Mouse (Mus musculus) intestine, embryonic 16.5 days (tissue): ENCODE measurements around the gene Cldn24. TPM values are rescaled to one million over a fixed set of nuclear protein-coding genes. Genes with fewer than 3 reads are reported as not detected.

Experiments used
- ATAC-seq: fragments of 200-750 bp; cut with Nextera tagmentation; 2 replicates; pipeline ENCODE4 v1.8.0; 2017; ENCODE audit warnings: moderate TSS enrichment, moderate library complexity
- H3K27ac ChIP-seq: fragments of 300-500 bp; sonication (generic); 2 replicates; pipeline ENCODE4 v1.5.1; 2014; ENCODE audit warnings: mild to moderate bottlenecking, low read length
- H3K27me3 ChIP-seq: fragments of 300-500 bp; sonication (generic); replicated peaks from 2 replicates; pipeline ENCODE4 v1.6.1; 2014; ENCODE audit warnings: low read length, control low read depth, mixed read lengths; ENCODE audit not compliant: control insufficient read depth, insufficient read depth
- H3K36me3 ChIP-seq: fragments of 300-500 bp; sonication (generic); 2 replicates; pipeline ENCODE4 v1.6.1; 2014; ENCODE audit warnings: low read length, control low read depth; ENCODE audit not compliant: control insufficient read depth, insufficient read depth
- H3K4me1 ChIP-seq: fragments of 300-500 bp; sonication (generic); 2 replicates; pipeline ENCODE4 v1.6.1; 2014; ENCODE audit warnings: low read length, control low read depth, mixed read lengths; ENCODE audit not compliant: control insufficient read depth, insufficient read depth
- H3K4me2 ChIP-seq: fragments of 300-500 bp; sonication (generic); 2 replicates; pipeline ENCODE4 v1.6.1; 2014; ENCODE audit warnings: low read depth, low read length, control low read depth
- H3K4me3 ChIP-seq: fragments of 300-500 bp; sonication (generic); 2 replicates; pipeline ENCODE4 v1.5.1; 2014; ENCODE audit warnings: mild to moderate bottlenecking, low read length
- H3K9ac ChIP-seq: fragments of 300-500 bp; sonication (generic); 2 replicates; pipeline ENCODE4 v1.6.1; 2014; ENCODE audit warnings: low read depth, low read length
- H3K9me3 ChIP-seq: fragments of 300-500 bp; sonication (generic); 2 replicates; pipeline ENCODE4 v1.6.1; 2016; ENCODE audit warnings: low read length, control low read depth; ENCODE audit not compliant: control insufficient read depth
- WGBS: fragments of 180-500 bp; shearing (Covaris S2); extraction: QIAGEN DNeasy Blood & Tissue Kit; methylation state at CpG from one replicate; pipeline ENCODE4 v1.1.7; 2014; 5-methylcytosine and 5-hydroxymethylcytosine counted together
- polyA plus RNA-seq: library from polyadenylated mRNA; unstranded; fragments of >200 nt; fragmentation: Nextera tagmentation; extraction: Ambion mirVana; gene quantifications from 2 replicates; pipeline ENCODE4 v1.2.1, GENCODE M21; 2015

The Cldn24 gene
- not detected in 2 replicates for polyA plus RNA-seq

DNA sequence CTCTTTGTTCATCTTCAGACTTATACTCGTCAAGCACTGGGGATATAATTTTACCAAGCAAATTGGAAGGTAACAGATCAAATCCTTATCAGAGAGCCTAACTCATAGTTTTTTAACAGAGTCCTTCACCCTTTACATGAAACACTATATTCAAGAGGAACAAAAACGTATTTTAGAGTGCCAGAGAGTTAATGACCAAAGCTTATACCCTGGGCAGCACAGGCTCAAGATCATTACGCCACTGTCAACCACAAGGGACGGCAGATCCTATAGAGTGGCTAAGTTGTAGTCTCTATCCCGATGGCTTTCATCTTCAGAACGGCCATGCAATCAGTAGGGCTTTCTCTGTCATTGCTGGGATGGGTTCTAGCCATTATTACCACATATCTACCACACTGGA is at the start of gene Cldn24:
Gene Cldn24 (plus strand): TSS at position 301 of the 400 bp plus-strand sequence.
- no peak within 1 kb of the TSS for H3K9ac ChIP-seq
- no peaks in the 10 kb centered on the region for H3K27me3 ChIP-seq
- 83% methylated on average over 6 of the region's 6 CpGs for WGBS
- no peak within 1 kb of the TSS for H3K4me2 ChIP-seq
- no peaks in the 10 kb centered on the region for H3K9me3 ChIP-seq
- no peak within 1 kb of the TSS for H3K4me3 ChIP-seq
- no peaks in the 10 kb centered on the region for H3K4me1 ChIP-seq
- no peak within 1 kb of the TSS for H3K27ac ChIP-seq
- no peaks in the 10 kb centered on the region for H3K36me3 ChIP-seq
- no peak for ATAC-seq

DNA sequence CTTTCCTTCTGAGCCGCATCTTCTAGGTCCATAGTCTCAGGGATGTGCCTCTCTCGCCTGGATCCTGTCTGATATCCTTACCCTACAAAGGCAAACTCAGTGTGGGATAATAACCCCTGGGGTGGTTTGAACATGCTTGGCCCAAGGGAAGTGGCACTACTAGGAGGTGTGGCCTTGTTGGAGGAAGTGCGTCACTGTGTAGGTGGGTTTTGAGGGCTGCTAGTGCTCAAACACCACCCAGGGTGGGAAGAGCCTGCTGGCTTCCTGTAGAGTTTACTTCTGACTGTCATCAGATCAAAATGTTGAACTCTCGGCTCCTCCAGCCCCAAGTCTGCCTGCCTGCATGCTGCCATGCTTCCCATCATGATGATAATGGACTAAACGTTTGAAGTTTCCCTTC is 49.0 kb upstream of the Cldn24 start:
- Histone ChIP-seq H3K27ac (no peak overlapping the region), H3K4me3 (no peak overlapping the region), H3K4me1 (no peaks in the 10 kb centered on the region), H3K4me2 (no peak overlapping the region), H3K9me3 (no peaks in the 10 kb centered on the region), H3K36me3 (no peaks in the 10 kb centered on the region), H3K9ac (no peak overlapping the region), H3K27me3 (no peaks in the 10 kb centered on the region)
- 77% methylated on average over 5 of the region's 5 CpGs for WGBS
- no peak for ATAC-seq

DNA sequence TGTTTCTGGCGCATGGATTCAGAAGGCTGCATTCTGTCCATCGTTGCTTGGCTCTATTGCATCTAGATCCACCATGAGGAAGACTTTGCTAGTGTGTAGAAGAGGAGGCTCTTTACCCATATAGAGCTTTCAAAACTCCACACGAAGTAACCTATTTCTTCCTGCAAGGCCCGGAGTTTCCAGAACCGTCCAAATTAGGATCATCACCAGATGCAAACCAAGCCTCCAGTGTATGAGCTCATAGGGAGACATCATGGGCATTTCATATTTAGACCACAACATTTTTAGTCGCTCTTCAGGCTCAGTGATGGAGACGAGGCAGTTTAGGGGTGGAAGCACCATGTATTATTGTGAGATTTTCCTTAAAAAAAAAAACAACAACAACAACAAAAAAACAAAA is 44.5 kb upstream of the Cldn24 start:
- WGBS = 87% methylated on average over 7 of the region's 7 CpGs
- no peaks in the 10 kb centered on the region for H3K9me3 ChIP-seq

DNA sequence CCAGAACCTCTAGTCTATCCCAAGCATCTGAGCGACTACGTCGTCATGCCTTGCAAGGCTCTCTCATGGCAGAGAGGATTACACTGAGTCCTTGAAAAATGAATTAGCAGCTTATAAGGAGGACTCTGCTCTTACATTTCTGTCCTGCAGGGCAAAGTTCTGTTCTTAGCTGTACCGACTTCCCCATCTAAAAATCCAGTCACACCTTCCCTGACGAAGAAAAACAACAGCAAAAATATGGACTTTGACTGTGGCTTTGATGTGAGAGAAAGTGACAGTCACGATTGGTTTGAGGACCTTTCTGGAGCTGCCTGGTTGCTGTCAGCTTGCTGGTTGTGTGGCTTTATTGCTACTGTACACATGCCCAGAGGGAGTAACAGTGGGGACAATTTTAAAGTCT is 42.4 kb upstream of the Cldn24 start:
- Histone ChIP-seq H3K27me3 (no peaks in the 10 kb centered on the region), H3K36me3 (no peaks in the 10 kb centered on the region), H3K4me2 (no peak overlapping the region), H3K4me1 (no peaks in the 10 kb centered on the region), H3K4me3 (no peak overlapping the region), H3K9ac (no peak overlapping the region), H3K9me3 (no peaks in the 10 kb centered on the region), H3K27ac (no peak overlapping the region)
- no peak for ATAC-seq
- 68% methylated on average over 6 of the region's 6 CpGs for WGBS

More for the DNA sequence above, 44.5 kb upstream of the Cldn24 start:
- Histone ChIP-seq H3K9ac (no peak overlapping the region), H3K4me2 (no peak overlapping the region), H3K4me1 (no peaks in the 10 kb centered on the region), H3K36me3 (no peaks in the 10 kb centered on the region), H3K4me3 (no peak overlapping the region), H3K27ac (no peak overlapping the region), H3K27me3 (no peaks in the 10 kb centered on the region)
- no peak for ATAC-seq

DNA sequence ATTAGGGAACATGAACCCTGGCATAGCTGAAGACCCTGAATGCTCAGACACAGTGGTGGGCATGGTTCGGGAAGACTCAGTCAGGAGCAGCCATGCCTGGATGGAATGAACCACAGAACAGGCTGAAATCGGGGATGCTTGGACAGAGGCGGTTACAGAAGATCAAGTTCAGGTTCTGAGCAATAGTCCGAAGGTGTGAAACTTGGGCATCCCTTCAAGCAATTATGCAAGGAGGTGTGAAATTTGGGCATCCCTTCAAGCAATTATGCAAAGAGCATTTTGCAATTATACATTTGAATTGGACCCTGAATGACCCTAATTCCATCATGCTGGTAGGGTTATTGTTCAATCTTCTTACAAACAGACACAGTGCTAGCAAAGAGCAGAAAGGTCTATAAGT is 40.1 kb upstream of the Cldn24 start:
- no peaks in the 10 kb centered on the region for H3K4me1 ChIP-seq
- H3K9me3 ChIP-seq = no peaks in the 10 kb centered on the region
- no peak for ATAC-seq
- no peak overlapping the region for H3K27ac ChIP-seq
- no peak overlapping the region for H3K4me3 ChIP-seq
- H3K36me3 ChIP-seq = no peaks in the 10 kb centered on the region
- 86% methylated on average over 4 of the region's 4 CpGs for WGBS
- no peak overlapping the region for H3K4me2 ChIP-seq
- H3K27me3 ChIP-seq = no peaks in the 10 kb centered on the region
- H3K9ac ChIP-seq = no peak overlapping the region

DNA sequence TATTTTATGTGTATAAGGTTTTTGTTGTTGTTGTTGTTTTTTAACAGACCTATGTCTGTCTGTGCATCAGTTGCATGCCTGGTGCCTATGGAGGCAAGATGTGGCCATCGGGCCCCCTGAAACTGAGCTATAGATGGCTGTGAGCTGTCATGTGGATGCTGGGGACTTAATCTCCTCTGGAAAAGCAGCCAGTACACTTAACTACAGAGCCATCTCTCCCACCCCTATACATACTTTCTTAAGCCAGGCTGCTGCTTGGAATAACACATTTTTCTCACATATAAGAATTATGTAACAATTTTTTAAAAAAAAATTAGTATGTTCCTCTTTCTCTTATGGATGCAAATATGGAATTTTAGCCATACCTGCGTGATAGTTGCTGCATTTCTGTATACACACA is 38.4 kb upstream of the Cldn24 start:
- no peak for ATAC-seq
- WGBS = 91% methylated on average over 2 of the region's 2 CpGs
- Histone ChIP-seq H3K36me3 (no peaks in the 10 kb centered on the region), H3K9ac (no peak overlapping the region), H3K27me3 (no peaks in the 10 kb centered on the region), H3K4me1 (no peaks in the 10 kb centered on the region), H3K9me3 (no peaks in the 10 kb centered on the region), H3K27ac (no peak overlapping the region), H3K4me3 (no peak overlapping the region), H3K4me2 (no peak overlapping the region)

DNA sequence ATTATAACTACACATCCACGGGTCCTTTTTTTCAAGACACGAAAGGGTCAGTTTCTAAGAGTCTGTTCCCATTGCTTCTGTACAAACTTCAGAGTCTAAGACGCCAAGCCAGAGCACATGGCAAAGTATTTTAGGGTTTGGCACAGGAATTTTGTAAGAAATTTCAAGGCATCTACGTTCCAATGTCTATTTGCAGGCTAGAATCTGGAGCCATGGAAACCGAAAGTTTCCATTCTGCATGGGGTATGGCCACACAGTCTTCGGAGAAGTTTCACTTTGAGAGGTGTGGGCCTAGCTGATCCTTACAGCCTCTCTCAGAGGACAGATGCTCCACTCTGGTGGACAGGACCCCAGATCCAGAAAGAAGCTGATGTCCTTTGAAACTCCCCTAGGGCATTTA is 38.0 kb upstream of the Cldn24 start:
- Histone ChIP-seq H3K9me3 (no peaks in the 10 kb centered on the region), H3K36me3 (no peaks in the 10 kb centered on the region), H3K27ac (no peak overlapping the region), H3K4me1 (no peaks in the 10 kb centered on the region), H3K9ac (no peak overlapping the region), H3K4me2 (no peak overlapping the region), H3K27me3 (no peaks in the 10 kb centered on the region), H3K4me3 (no peak overlapping the region)
- no peak for ATAC-seq
- 91% methylated on average over 6 of the region's 6 CpGs for WGBS

DNA sequence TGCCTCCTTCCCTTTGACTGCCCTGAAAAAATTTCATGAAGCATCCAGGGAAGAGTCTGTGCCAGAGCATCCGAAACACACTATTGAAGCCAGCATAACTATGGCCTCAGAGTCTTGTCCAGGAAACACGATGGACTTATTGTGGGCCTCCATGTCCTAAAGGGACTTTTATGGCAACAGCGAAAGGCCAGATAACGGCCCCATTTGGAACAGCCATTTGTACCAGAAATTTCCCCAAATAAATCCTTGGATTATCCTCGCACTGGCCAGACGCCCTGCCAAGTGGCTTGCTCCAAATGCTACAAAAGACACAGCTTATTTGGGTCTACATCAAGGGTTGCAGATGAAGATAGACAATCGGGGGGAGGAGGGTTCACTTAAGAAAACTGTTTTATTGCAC is 37.5 kb upstream of the Cldn24 start:
- Histone ChIP-seq H3K36me3 (no peaks in the 10 kb centered on the region), H3K9ac (no peak overlapping the region), H3K9me3 (no peaks in the 10 kb centered on the region), H3K4me3 (no peak overlapping the region), H3K4me2 (no peak overlapping the region), H3K4me1 (no peaks in the 10 kb centered on the region), H3K27me3 (no peaks in the 10 kb centered on the region), H3K27ac (no peak overlapping the region)
- no peak for ATAC-seq
- 79% methylated on average over 7 of the region's 7 CpGs for WGBS

DNA sequence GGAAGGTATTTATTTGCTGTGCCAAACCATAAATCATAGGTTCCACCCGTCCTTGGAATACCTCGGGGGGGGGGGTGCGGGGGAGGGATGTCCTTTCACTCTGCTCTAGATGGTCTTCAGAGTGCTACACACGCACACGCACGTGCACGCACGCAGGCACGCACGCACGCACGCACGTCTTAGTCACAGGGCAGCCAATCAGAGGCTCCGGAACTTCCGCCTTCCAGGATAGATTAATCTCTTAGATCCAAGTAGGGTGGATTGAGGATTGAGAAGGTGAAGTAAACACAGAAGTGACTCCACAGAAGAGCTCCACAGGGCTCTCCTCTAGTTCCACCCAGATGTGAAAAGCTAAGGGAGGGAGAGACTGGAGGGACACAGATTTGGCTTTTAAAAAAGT is 35.6 kb upstream of the Cldn24 start:
- no peak overlapping the region for H3K4me2 ChIP-seq
- no peaks in the 10 kb centered on the region for H3K36me3 ChIP-seq
- no peaks in the 10 kb centered on the region for H3K9me3 ChIP-seq
- ATAC-seq = no peak
- 90% methylated on average over 15 of the region's 15 CpGs for WGBS
- H3K27me3 ChIP-seq = no peaks in the 10 kb centered on the region
- no peak overlapping the region for H3K4me3 ChIP-seq
- no peaks in the 10 kb centered on the region for H3K4me1 ChIP-seq
- H3K27ac ChIP-seq = no peak overlapping the region
- no peak overlapping the region for H3K9ac ChIP-seq

DNA sequence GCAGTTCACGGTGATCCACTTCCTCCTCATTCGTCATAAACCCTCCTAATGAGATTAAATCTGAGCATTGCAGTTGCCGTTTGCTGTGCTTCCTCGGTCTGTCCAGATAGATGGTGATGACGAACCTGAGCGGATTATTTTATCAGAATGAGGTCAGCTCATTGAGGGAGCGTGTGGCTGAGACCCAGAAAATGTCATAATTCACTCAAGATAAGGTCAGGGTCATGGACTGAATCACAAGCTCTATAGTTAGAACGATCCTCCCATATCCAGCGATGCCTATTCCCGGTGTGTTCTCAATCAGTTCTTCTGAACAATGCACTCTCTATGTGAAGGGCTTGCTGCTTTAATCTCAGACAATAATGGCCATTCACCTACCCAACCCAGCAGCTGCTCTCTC is 34.2 kb upstream of the Cldn24 start:
- H3K36me3 ChIP-seq = no peaks in the 10 kb centered on the region
- no peak; the same call in 1 of the 2 replicates for ATAC-seq
- no peak overlapping the region for H3K27ac ChIP-seq
- H3K9me3 ChIP-seq = no peaks in the 10 kb centered on the region
- H3K4me3 ChIP-seq = no peak overlapping the region
- H3K27me3 ChIP-seq = no peaks in the 10 kb centered on the region
- 0 out of 2 replicates have a peak overlapping the region, but pooled peaks have one; percentile 20 for H3K9ac ChIP-seq
- no peak overlapping the region for H3K4me2 ChIP-seq
- 49% methylated on average over 10 of the region's 10 CpGs for WGBS
- no peaks in the 10 kb centered on the region for H3K4me1 ChIP-seq
